ENCODE assay signal across 28 mouse cellular contexts in genomic region chr6:128525801-128526200, GRCm38 (mm10). TPM values are rescaled to one million over a fixed set of nuclear protein-coding genes. Genes with fewer than 3 reads are reported as not detected.
DNase-seq lines count a peak whose midpoint lies in the region; ATAC-seq and TF ChIP-seq lines count a peak whose summit lies in the region.
"Had no signal": no experiment of that assay in that cellular context is flagged by ENCODE, and none has a peak within 500 bp of the region (broad histone marks: within the 10 kb centered on the region; RNA-seq: fewer than 3 reads in every experiment).

No protein-coding gene starts in this region.

- H3K4me3 ChIP-seq in erythroblast, embryonic 14.5 days (replicated peaks), result peak overlapping the region; percentile 21
- H3K4me3 ChIP-seq in liver, adult 2 months (ENCODE audit: insufficient read depth, low read depth, low read length), result peak overlapping the region; percentile 90
- no peak overlapping the region for H3K4me3 ChIP-seq in liver, embryonic 11.5 days (ENCODE audit: low read depth, low read length)
- peak overlapping the region; percentile 30 for H3K4me3 ChIP-seq in liver, embryonic 15.5 days (replicated peaks)
- H3K4me3 ChIP-seq in cerebellum, adult 2 months (replicated peaks; ENCODE audit: insufficient read depth, low read depth, low read length), result no peak overlapping the region
- H3K4me3 ChIP-seq: forebrain, embryonic 12.5 days; forebrain, embryonic 15.5 days; heart, adult 2 months; heart, embryonic 10.5 days; heart, embryonic 13.5 days had no signal

- H3K4me1 ChIP-seq in erythroblast, embryonic 14.5 days (ENCODE audit: control insufficient read depth), result no peaks in the 10 kb centered on the region
- H3K4me1 ChIP-seq in liver, adult 2 months (ENCODE audit: control insufficient read depth, insufficient read depth, low read length), result peaks cover 20% of the 10 kb centered on the region; the same call in 1 of the 2 replicates
- H3K4me1 ChIP-seq in liver, embryonic 11.5 days (replicated peaks; ENCODE audit: control insufficient read depth, insufficient read depth, low read length), result no peaks in the 10 kb centered on the region
- no peaks in the 10 kb centered on the region for H3K4me1 ChIP-seq in liver, embryonic 15.5 days (replicated peaks)
- no peaks in the 10 kb centered on the region for H3K4me1 ChIP-seq in cerebellum, adult 2 months (ENCODE audit: control insufficient read depth, insufficient read depth, low read length)
- H3K4me1 ChIP-seq: forebrain, embryonic 12.5 days; forebrain, embryonic 15.5 days; heart, embryonic 10.5 days had no signal

- H3K9me3 ChIP-seq in erythroblast, embryonic 14.5 days (ENCODE audit: control insufficient read depth, low read length), result peaks cover 9% of the 10 kb centered on the region
- H3K9me3 ChIP-seq in liver, embryonic 11.5 days (ENCODE audit: control insufficient read depth, low read length), result peaks cover 3% of the 10 kb centered on the region; the same call in 1 of the 2 replicates
- no peaks in the 10 kb centered on the region for H3K9me3 ChIP-seq in liver, embryonic 15.5 days (replicated peaks)
- H3K9me3 ChIP-seq: forebrain, embryonic 15.5 days; heart, embryonic 10.5 days; heart, embryonic 13.5 days had no signal

- H3K27me3 ChIP-seq in erythroblast, embryonic 14.5 days (ENCODE audit: control insufficient read depth), result no peaks in the 10 kb centered on the region
- no peaks in the 10 kb centered on the region for H3K27me3 ChIP-seq in liver, adult 2 months (ENCODE audit: control insufficient read depth, insufficient read depth, low read length)
- H3K27me3 ChIP-seq in liver, embryonic 11.5 days (replicated peaks; ENCODE audit: control insufficient read depth, insufficient read depth, low read length), result no peaks in the 10 kb centered on the region
- H3K27me3 ChIP-seq in liver, embryonic 15.5 days, result no peaks in the 10 kb centered on the region
- no peaks in the 10 kb centered on the region for H3K27me3 ChIP-seq in cerebellum, adult 2 months (ENCODE audit: control insufficient read depth, insufficient read depth, low read length)
- H3K27me3 ChIP-seq: forebrain, embryonic 12.5 days; forebrain, embryonic 15.5 days; heart, embryonic 13.5 days had no signal

- H3K79me2 ChIP-seq in liver, adult 2 months (ENCODE audit: control insufficient read depth, insufficient read depth, low read length), result peaks cover 9% of the 10 kb centered on the region; the same call in 1 of the 2 replicates

- no peak for ATAC-seq in erythroblast, adult 5-6 weeks (replicated peaks; ENCODE audit: low FRiP score, poor library complexity, severe bottlenecking)
- ATAC-seq in liver, embryonic 11.5 days (replicated peaks; ENCODE audit: low FRiP score), result no peak
- ATAC-seq in liver, embryonic 15.5 days (ENCODE audit: insufficient read depth), result peak; percentile 42
- ATAC-seq: activated CD4-positive, CD25-positive, alpha-beta regulatory T cell, adult 4 months; forebrain, embryonic 15.5 days had no signal

- no peak for TF ChIP-seq POLR2A in liver, adult 2 months (IDR thresholded peaks at IDR 0.05; ENCODE audit: extremely low read depth, insufficient read depth, low read length)
- no peak for TF ChIP-seq POLR2A in cerebellum, adult 2 months (IDR thresholded peaks at IDR 0.05; ENCODE audit: borderline replicate concordance, insufficient read depth, low read length)

- peak; percentile 89 for DNase-seq in liver, adult 2 months (ENCODE audit: extremely low read depth, low read depth, low spot score)
- DNase-seq in liver, embryonic 11.5 days (ENCODE audit: low spot score), result no peak
- DNase-seq in cerebellum, adult 2 months, result no peak
- DNase-seq in thymus, adult 18-20 months, result no peak
- DNase-seq: adrenal gland, adult 8-10 months; adrenal gland, postnatal 25 days; cerebellum, adult 11-12 months; cerebellum, adult 9-10 months; cerebellum, postnatal 14 days; gastrocnemius, postnatal 10 days; gastrocnemius, postnatal 36 days; heart, adult 2 months; heart, postnatal 14 days; heart, postnatal 4 days had no signal

- WGBS in liver, adult 2 months, result 22% methylated on average over 4 of the region's 4 CpGs
- WGBS in liver, embryonic 11.5 days, result 85% methylated on average over 4 of the region's 4 CpGs
- WGBS in liver, embryonic 15.5 days (ENCODE audit: insufficient replicate concordance), result 51% methylated on average over 4 of the region's 4 CpGs
- 90% methylated on average over 4 of the region's 4 CpGs for WGBS in cerebellum, adult 2 months

- peak overlapping the region; percentile 100 for H3K27ac ChIP-seq in liver, adult 2 months (replicated peaks; ENCODE audit: insufficient read depth, low read depth, low read length)
- no peak overlapping the region for H3K27ac ChIP-seq in liver, embryonic 11.5 days (ENCODE audit: low read depth, low read length)
- H3K27ac ChIP-seq in liver, embryonic 15.5 days (replicated peaks), result peak overlapping the region; percentile 65
- no peak overlapping the region for H3K27ac ChIP-seq in cerebellum, adult 2 months (ENCODE audit: insufficient read depth, low read length)
- H3K27ac ChIP-seq: forebrain, embryonic 12.5 days; forebrain, embryonic 15.5 days; heart, adult 2 months; heart, embryonic 10.5 days; heart, embryonic 13.5 days; hindbrain, embryonic 14.5 days had no signal

- peak overlapping the region; percentile 96 for H3K9ac ChIP-seq in liver, adult 2 months (ENCODE audit: low read depth, low read length)
- H3K9ac ChIP-seq in liver, embryonic 11.5 days (ENCODE audit: low read depth, low read length), result no peak overlapping the region
- no peak overlapping the region for H3K9ac ChIP-seq in liver, embryonic 15.5 days
- H3K9ac ChIP-seq: forebrain, embryonic 12.5 days; forebrain, embryonic 15.5 days; heart, embryonic 13.5 days; hindbrain, embryonic 14.5 days had no signal

- no peak overlapping the region for H3K4me2 ChIP-seq in liver, embryonic 11.5 days
- H3K4me2 ChIP-seq in liver, embryonic 15.5 days, result peak overlapping the region; percentile 7
- H3K4me2 ChIP-seq: forebrain, embryonic 12.5 days; forebrain, embryonic 15.5 days; heart, embryonic 13.5 days; hindbrain, embryonic 14.5 days had no signal

- no peak for TF ChIP-seq CTCF in liver, adult 2 months (IDR thresholded peaks at IDR 0.05; ENCODE audit: low read depth, low read length)
- TF ChIP-seq CTCF in cerebellum, adult 2 months (IDR thresholded peaks at IDR 0.05; ENCODE audit: borderline replicate concordance, insufficient read depth, low read depth, low read length), result no peak

- H3K36me3 ChIP-seq in erythroblast, embryonic 14.5 days (ENCODE audit: control insufficient read depth), result no peaks in the 10 kb centered on the region; the same call in 1 of the 2 replicates
- H3K36me3 ChIP-seq in liver, adult 2 months (ENCODE audit: control insufficient read depth, insufficient read depth, low read length), result peaks cover 41% of the 10 kb centered on the region
- no peaks in the 10 kb centered on the region for H3K36me3 ChIP-seq in liver, embryonic 11.5 days (ENCODE audit: control insufficient read depth, insufficient read depth, low read length)
- H3K36me3 ChIP-seq in liver, embryonic 15.5 days (replicated peaks), result peaks cover 6% of the 10 kb centered on the region; the same call in 1 of the 2 replicates
- H3K36me3 ChIP-seq: forebrain, embryonic 12.5 days; forebrain, embryonic 15.5 days; heart, embryonic 10.5 days; heart, embryonic 13.5 days had no signal

RNA-seq across cellular contexts. Expression of gene Pzp, which starts 0.7 kb away (rescaled TPM):
- polyA plus RNA-seq in erythroblast, embryonic 14.5 days (2012), result 0.05 TPM in 1 of 2 replicates, not detected in the other
- not detected in 2 replicates for total RNA-seq in erythroblast, adult 5-6 weeks (2015; ENCODE audit: low replicate concordance)
- total RNA-seq in erythroblast, adult 5-6 weeks (2017; ENCODE audit: low replicate concordance), result not detected in 2 replicates
- 1,917 and 2,554 TPM in 2 replicates for total RNA-seq in liver, adult 2 months (2014; rRNA removed)
- polyA plus RNA-seq in liver, adult 2 months (2012; rRNA removed), result 1,366 and 1,553 TPM in 2 replicates
- polyA plus RNA-seq in liver, embryonic 11.5 days (2014; fragmentation: Nextera tagmentation; extraction: Ambion mirVana), result 17.8 and 19.8 TPM in 2 replicates
- 339 and 487 TPM in 2 replicates for polyA plus RNA-seq in liver, embryonic 15.5 days (2015; fragmentation: Nextera tagmentation; extraction: Ambion mirVana)
- not detected in 2 replicates for polyA plus RNA-seq in cerebellum, adult 2 months (2012; rRNA removed)
- total RNA-seq: granulocyte monocyte progenitor cell, adult 5-6 weeks had no signal
- polyA plus RNA-seq: embryonic facial prominence, embryonic 11.5 days; forebrain, embryonic 15.5 days; hindbrain, embryonic 11.5 days had no signal

RNA-seq across cellular contexts. Expression of gene A2ml1, which starts 55.6 kb away (rescaled TPM):
- polyA plus RNA-seq in erythroblast, embryonic 14.5 days (2012), result not detected in 2 replicates
- total RNA-seq in erythroblast, adult 5-6 weeks (2015; ENCODE audit: low replicate concordance), result not detected in 2 replicates
- total RNA-seq in erythroblast, adult 5-6 weeks (2017; ENCODE audit: low replicate concordance), result 0.28 TPM in 1 of 2 replicates, not detected in the other
- total RNA-seq in liver, adult 2 months (2014; rRNA removed), result 3.8 and 8.8 TPM in 2 replicates
- 3.7 and 7.5 TPM in 2 replicates for polyA plus RNA-seq in liver, adult 2 months (2012; rRNA removed)
- 0.45 and 1.3 TPM in 2 replicates for polyA plus RNA-seq in liver, embryonic 11.5 days (2014; fragmentation: Nextera tagmentation; extraction: Ambion mirVana)
- polyA plus RNA-seq in liver, embryonic 15.5 days (2015; fragmentation: Nextera tagmentation; extraction: Ambion mirVana), result 20.5 and 25.0 TPM in 2 replicates
- polyA plus RNA-seq in cerebellum, adult 2 months (2012; rRNA removed), result 10.4 and 17.3 TPM in 2 replicates
- total RNA-seq: adrenal gland, adult 8-10 months; adrenal gland, postnatal 25 days; ES-E14; gastrocnemius, adult 18-20 months; gastrocnemius, postnatal 10 days; gastrocnemius, postnatal 36 days; heart, adult 2 months; heart, postnatal 14 days had no signal
- polyA plus RNA-seq: embryonic facial prominence, embryonic 11.5 days; hindbrain, embryonic 11.5 days had no signal

Comparison
In these comparisons a context has a peak if more than half of its experiments do, and no peak if none do; other contexts are left out.
1. H3K4me3 ChIP-seq: peak in erythroblast, embryonic 14.5 days (single experiment), liver, adult 2 months (single experiment) and liver, embryonic 15.5 days (single experiment); none in liver, embryonic 11.5 days (single experiment) and cerebellum, adult 2 months (single experiment).
2. H3K27ac ChIP-seq: peak in liver, adult 2 months (single experiment) and liver, embryonic 15.5 days (single experiment); none in liver, embryonic 11.5 days (single experiment) and cerebellum, adult 2 months (single experiment).
3. RNA of gene Pzp, which starts 0.7 kb away (polyA plus RNA-seq): 1,366 to 1,553 TPM in liver, adult 2 months and 339 to 487 TPM in liver, embryonic 15.5 days; 17.8 to 19.8 TPM in liver, embryonic 11.5 days, 0.05 TPM in erythroblast, embryonic 14.5 days and not detected in cerebellum, adult 2 months; every median in the first group is over 10 times any median in the second.